Mouse (Mus musculus) lung, embryonic 16.5 days (tissue): ENCODE data around the gene Sparc. TPM values are rescaled to one million over a fixed set of nuclear protein-coding genes. Genes with fewer than 3 reads are reported as not detected.

Experiments
- ATAC-seq: fragments of 200-750 bp; cut with Nextera tagmentation; 2 replicates; pipeline ENCODE4 v1.8.0; 2017; ENCODE audit warnings: low read depth, mild to moderate bottlenecking, moderate library complexity
- H3K27ac ChIP-seq: fragments of 300-500 bp; sonication (generic); 2 replicates; pipeline ENCODE4 v1.5.1; 2014; ENCODE audit warnings: mild to moderate bottlenecking, control low read depth, low read length
- H3K27me3 ChIP-seq: fragments of 300-500 bp; sonication (generic); 2 replicates; pipeline ENCODE4 v1.6.1; 2014; ENCODE audit warnings: low read depth, low read length, mixed read lengths; ENCODE audit not compliant: control insufficient read depth, insufficient read depth
- H3K36me3 ChIP-seq: fragments of 300-500 bp; sonication (generic); 2 replicates; pipeline ENCODE4 v1.6.1; 2014; ENCODE audit warnings: low read length; ENCODE audit not compliant: control insufficient read depth, insufficient read depth
- H3K4me1 ChIP-seq: fragments of 300-500 bp; sonication (generic); replicated peaks from 2 replicates; pipeline ENCODE4 v1.6.1; 2014; ENCODE audit warnings: low read length, mixed read lengths; ENCODE audit not compliant: control insufficient read depth, insufficient read depth
- H3K4me2 ChIP-seq: fragments of 300-500 bp; sonication (generic); 2 replicates; pipeline ENCODE4 v1.6.1; 2014; ENCODE audit warnings: low read depth, low read length, control low read depth
- H3K4me3 ChIP-seq: fragments of 300-500 bp; sonication (generic); 2 replicates; pipeline ENCODE4 v1.5.1; 2014; ENCODE audit warnings: mild to moderate bottlenecking, low read length, control low read depth
- H3K9ac ChIP-seq: fragments of 300-500 bp; sonication (generic); 2 replicates; pipeline ENCODE4 v1.6.1; 2014; ENCODE audit warnings: low read length, control low read depth
- H3K9me3 ChIP-seq: fragments of 300-500 bp; sonication (generic); 2 replicates; pipeline ENCODE4 v1.6.1; 2016; ENCODE audit warnings: low read length; ENCODE audit not compliant: control insufficient read depth
- WGBS: fragments of 180-500 bp; shearing (Covaris S2); extraction: QIAGEN DNeasy Blood & Tissue Kit; methylation state at CpG from one replicate; pipeline ENCODE4 v1.1.7; 2014; 5-methylcytosine and 5-hydroxymethylcytosine counted together
- polyA plus RNA-seq: library from polyadenylated mRNA; unstranded; fragments of >200 nt; fragmentation: Nextera tagmentation; extraction: Ambion mirVana; gene quantifications from 2 replicates; pipeline ENCODE4 v1.2.1, GENCODE M21; 2015

Gene Sparc
- polyA plus RNA-seq, 1 experiment from 2014 or later = 2,256 TPM

DNA sequence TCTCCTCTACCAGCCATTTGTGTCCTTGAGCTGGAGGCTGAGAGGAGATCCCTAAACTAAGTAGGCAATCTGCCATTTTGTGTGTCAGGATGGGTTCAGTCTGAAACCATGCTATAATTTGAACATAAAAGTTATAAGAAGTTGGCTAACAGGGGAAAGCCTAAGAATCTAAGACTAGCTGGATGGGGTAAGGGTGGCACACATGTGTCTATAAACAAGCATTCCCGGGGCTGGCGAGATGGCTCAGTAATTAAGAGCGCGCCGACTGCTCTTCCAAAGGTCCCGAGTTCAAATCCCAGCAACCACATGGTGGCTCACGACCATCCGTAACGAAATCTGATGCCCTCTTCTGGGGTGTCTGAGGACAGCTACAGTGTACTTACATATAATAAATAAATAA, 39.2 kb upstream of the Sparc start:
- WGBS = 94% methylated on average over 9 of the region's 9 CpGs
- no peak overlapping the region for H3K4me3 ChIP-seq
- no peaks in the 10 kb centered on the region for H3K36me3 ChIP-seq
- H3K9me3 ChIP-seq = no peaks in the 10 kb centered on the region
- ATAC-seq = no peak
- H3K9ac ChIP-seq = no peak overlapping the region
- H3K27me3 ChIP-seq = no peaks in the 10 kb centered on the region
- no peak overlapping the region for H3K4me2 ChIP-seq
- peaks cover 20% of the 10 kb centered on the region for H3K4me1 ChIP-seq
- no peak overlapping the region for H3K27ac ChIP-seq

DNA sequence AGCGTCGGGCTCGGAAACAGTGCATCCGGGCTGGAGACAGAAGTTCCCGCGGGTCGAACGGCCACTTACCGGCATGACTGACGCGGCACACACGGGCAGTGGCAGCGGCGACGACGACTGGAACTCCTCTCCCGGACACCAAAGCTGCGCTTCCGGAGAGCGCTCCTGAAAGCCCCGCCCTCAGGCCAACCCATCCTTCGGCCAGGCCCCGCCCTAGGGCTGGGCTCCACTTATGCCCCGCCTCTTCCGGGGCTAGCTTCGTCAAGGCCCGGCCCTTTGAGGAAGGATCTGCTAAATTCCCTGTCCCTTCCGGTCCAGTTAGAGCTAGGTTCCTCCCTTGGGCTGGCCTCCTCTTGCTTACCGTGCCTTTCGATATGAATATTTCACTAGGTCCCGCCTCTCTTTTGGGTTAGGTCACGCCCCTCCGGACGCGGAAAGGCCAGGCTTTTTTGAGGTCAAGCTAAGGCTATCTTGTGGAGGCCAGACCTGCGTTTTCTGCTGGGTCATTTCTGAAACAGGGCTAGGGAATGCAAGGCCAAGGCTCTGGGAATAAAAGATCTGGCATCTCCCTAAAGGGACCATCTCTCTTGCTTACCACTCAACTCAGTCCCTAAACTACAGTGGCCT, 38.1 kb upstream of the Sparc start, which contains the start of gene Atox1:
Gene Atox1, minus strand, starts transcription at position 221 of the 627 bp plus-strand sequence.
- H3K27ac ChIP-seq = peak within 1 kb of the TSS; percentile 91
- H3K4me3 ChIP-seq = peak within 1 kb of the TSS; percentile 88
- H3K9me3 ChIP-seq = no peaks in the 10 kb centered on the region
- no peaks in the 10 kb centered on the region for H3K36me3 ChIP-seq
- H3K9ac ChIP-seq = peak within 1 kb of the TSS; percentile 80
- 0% methylated on average over 35 of the region's 36 CpGs for WGBS
- ATAC-seq = peak; percentile 98
- H3K27me3 ChIP-seq = no peaks in the 10 kb centered on the region
- peak within 1 kb of the TSS; percentile 92 for H3K4me2 ChIP-seq
- H3K4me1 ChIP-seq = peaks cover 20% of the 10 kb centered on the region

DNA sequence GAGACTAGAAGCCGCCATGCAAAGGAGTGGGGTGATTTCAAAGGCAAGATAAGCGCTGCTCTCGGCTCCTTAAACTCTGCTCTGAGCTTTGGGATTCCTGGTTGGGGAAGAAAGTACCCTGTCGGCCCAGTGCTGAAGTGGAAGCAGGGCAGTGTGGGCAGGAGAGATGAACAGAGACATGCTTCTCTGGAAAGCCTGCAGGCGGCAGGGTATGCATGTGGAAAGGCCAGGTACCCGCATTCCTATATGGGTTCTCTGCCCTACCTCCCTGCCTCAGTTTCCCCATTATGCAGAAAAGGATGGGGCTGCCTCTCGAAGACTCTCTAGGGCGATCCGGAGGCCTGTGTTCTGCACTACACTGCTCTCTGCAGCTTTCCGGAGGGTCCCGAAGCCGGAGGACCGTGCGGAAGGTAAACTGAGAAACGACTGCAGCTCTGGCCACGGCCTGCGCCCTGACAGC, 37.6 kb upstream of the Sparc start:
- Histone ChIP-seq H3K4me3 (peak overlapping the region; percentile 88), H3K4me2 (peak overlapping the region; percentile 92), H3K9me3 (no peaks in the 10 kb centered on the region), H3K9ac (peak overlapping the region; percentile 80), H3K36me3 (no peaks in the 10 kb centered on the region), H3K4me1 (peaks cover 20% of the 10 kb centered on the region), H3K27me3 (no peaks in the 10 kb centered on the region), H3K27ac (peak overlapping the region; percentile 91)
- under 1% methylated on average over 17 of the region's 17 CpGs for WGBS
- peak; percentile 57 for ATAC-seq

DNA sequence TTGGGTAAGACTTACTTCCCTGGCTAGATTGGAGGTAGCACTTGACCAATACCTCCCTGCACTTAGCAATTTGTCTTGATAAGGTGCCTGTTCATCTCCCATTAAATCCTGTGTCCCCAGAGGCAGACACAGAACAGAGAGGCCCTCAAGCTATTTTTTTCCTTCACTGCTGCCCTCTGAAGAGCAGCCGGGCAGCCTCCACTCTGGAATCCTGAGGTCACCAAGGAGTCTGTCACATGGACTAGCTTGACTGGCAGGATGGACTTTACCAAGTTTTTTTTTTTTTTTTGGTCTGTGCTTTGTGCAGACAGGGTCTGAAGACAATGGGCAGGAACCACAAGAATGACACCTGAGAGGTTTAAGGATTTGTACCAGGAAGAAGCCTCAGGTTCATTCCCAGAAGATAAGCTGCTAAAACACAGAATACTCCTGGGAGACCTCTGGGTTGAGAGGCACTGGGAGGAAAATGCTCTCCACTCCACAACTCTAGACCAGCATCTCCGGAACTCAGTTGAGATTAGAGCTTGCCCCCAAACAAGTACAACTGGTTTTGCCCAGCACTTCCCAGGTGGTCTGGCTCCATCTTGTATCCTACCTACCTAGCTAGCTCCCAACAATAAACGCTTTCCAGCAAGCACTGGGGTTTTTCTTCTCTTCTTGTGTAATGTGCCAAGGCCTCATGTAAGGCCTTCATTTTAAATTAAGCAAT, 37.0 kb upstream of the Sparc start:
- H3K9me3 ChIP-seq = no peaks in the 10 kb centered on the region
- H3K9ac ChIP-seq = peak overlapping the region; percentile 80
- H3K4me1 ChIP-seq = peaks cover 20% of the 10 kb centered on the region
- peak overlapping the region; percentile 92 for H3K4me2 ChIP-seq
- peak overlapping the region; percentile 88 for H3K4me3 ChIP-seq
- WGBS = 17% methylated on average over 3 of the region's 3 CpGs
- no peaks in the 10 kb centered on the region for H3K27me3 ChIP-seq
- peak overlapping the region; percentile 91 for H3K27ac ChIP-seq
- ATAC-seq = no peak; the same call in 1 of the 2 replicates
- no peaks in the 10 kb centered on the region for H3K36me3 ChIP-seq

GRCm38 (mm10) chr11:55458501-55458900, 35.5 kb upstream of the Sparc start:
- Histone ChIP-seq H3K4me1 (peaks cover 20% of the 10 kb centered on the region), H3K4me3 (no peak overlapping the region), H3K9me3 (no peaks in the 10 kb centered on the region), H3K9ac (no peak overlapping the region), H3K27me3 (no peaks in the 10 kb centered on the region), H3K4me2 (no peak overlapping the region), H3K36me3 (no peaks in the 10 kb centered on the region), H3K27ac (no peak overlapping the region)
- WGBS = 42% methylated on average over 4 of the region's 4 CpGs
- no peak for ATAC-seq

DNA sequence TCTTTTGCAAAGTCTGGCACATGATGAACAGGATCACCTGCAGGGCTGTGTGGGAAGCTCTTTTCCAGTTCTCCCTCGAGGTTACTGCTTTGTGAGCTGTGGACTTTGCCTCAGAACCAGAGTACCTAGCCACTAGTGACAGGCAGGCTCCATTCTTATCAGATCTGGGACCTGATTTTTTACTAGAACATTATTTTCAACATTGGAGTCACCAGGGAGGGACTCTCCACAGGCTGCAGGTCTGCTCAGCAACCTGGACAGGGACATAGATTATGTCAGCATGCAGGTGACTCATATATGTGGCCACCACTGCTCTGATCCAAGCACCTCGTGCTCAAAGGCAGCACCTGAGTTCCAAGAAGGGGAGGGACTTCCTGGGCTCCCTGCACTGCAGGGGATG, 32.2 kb upstream of the Sparc start:
- Histone ChIP-seq H3K27me3 (no peaks in the 10 kb centered on the region), H3K9me3 (no peaks in the 10 kb centered on the region), H3K4me1 (peaks cover 16% of the 10 kb centered on the region), H3K9ac (no peak overlapping the region), H3K27ac (no peak overlapping the region), H3K36me3 (peaks cover 3% of the 10 kb centered on the region), H3K4me2 (no peak overlapping the region), H3K4me3 (no peak overlapping the region)
- WGBS = 63% methylated on average over 2 of the region's 2 CpGs
- ATAC-seq = no peak

DNA sequence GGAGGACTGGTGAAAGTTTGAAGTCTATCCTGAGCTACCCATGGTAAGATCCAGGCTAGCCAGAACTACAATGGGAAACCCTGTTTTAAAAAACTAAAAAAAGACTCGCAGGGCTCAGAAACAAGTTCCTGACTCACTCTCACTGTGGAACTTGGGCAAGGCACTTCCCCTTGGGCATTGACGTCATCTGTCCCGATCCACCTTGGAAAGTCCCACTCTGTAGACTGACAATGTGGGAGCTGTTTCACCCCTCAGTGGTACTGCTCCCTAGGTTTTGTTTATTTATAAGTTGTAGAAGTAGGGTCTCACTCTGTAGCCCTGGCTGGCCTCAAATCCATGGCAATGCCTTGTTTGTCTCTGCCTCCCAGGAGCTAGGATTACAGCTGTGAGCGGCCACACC, 30.7 kb upstream of the Sparc start:
- Histone ChIP-seq H3K27me3 (no peaks in the 10 kb centered on the region), H3K9ac (no peak overlapping the region), H3K9me3 (no peaks in the 10 kb centered on the region), H3K27ac (no peak overlapping the region), H3K4me2 (no peak overlapping the region), H3K4me1 (peaks cover 5% of the 10 kb centered on the region), H3K4me3 (no peak overlapping the region), H3K36me3 (peaks cover 7% of the 10 kb centered on the region)
- no peak for ATAC-seq
- 86% methylated on average over 4 of the region's 4 CpGs for WGBS

- Histone ChIP-seq H3K36me3 (peaks cover 13% of the 10 kb centered on the region), H3K4me2 (no peak overlapping the region), H3K27ac (peak overlapping the region; percentile 54), H3K4me1 (no peaks in the 10 kb centered on the region), H3K4me3 (no peak overlapping the region), H3K9me3 (no peaks in the 10 kb centered on the region), H3K27me3 (no peaks in the 10 kb centered on the region), H3K9ac (no peak overlapping the region)
- 70% methylated on average over 4 of the region's 4 CpGs for WGBS
- no peak for ATAC-seq
Observed at GRCm38 (mm10) chr11:55450311-55450710, 27.3 kb upstream of the Sparc start.

DNA sequence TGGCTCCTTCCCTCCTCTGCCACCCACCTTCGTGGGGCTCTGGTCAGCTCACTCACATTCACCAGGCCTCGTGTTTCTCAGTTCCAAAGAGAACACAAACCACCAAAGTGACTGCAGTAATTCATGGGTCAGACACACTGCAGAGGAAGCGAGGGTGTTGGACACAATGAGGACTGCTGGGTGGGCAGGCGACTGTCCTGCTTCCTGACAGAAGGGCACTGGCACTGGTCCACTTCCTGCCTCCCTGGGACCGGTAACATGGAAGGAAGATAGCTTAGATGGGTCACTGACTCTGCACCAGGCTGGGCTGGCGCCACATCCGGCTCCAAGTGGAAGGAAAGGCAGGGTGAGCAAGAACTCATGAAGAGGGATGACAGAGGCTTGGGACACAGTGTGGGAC, 26.5 kb upstream of the Sparc start:
- Histone ChIP-seq H3K27ac (peak overlapping the region; percentile 54), H3K9me3 (no peaks in the 10 kb centered on the region), H3K4me1 (no peaks in the 10 kb centered on the region), H3K27me3 (no peaks in the 10 kb centered on the region), H3K9ac (no peak overlapping the region), H3K4me2 (no peak overlapping the region), H3K4me3 (no peak overlapping the region), H3K36me3 (peaks cover 13% of the 10 kb centered on the region)
- 65% methylated on average over 7 of the region's 7 CpGs for WGBS
- ATAC-seq = peak; percentile 28
